Mouse (Mus musculus) testis, postnatal 14 days (tissue): ENCODE measurements around the gene Rbfox3.

Source experiments
- DNase-seq: peaks from one replicate; pipeline ENCODE4 v3.0.0; 2021; ENCODE audit warnings: low spot score

Rbfox3 gene

DNA sequence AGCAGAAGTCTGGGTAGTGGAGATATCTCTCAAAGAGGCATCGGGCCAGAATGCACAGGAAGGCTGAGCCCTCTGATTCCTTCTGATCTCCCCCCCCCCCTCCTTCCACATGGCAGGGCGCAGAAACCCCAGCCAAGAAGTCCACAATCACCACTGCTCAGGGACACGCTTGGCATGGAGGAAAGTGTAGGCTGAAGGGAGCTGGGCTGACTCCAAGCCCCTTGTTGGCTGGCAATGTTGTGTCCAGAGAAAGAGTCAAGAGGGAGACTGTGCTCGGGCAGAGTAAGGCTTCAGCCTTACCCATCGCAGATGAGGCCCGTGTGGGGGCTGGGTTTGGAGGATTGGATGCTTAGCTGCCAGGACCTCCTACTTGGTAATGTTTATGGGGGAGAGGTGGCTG lies 307.2 kb downstream of the Rbfox3 start:
- DNase-seq = no peak

DNA sequence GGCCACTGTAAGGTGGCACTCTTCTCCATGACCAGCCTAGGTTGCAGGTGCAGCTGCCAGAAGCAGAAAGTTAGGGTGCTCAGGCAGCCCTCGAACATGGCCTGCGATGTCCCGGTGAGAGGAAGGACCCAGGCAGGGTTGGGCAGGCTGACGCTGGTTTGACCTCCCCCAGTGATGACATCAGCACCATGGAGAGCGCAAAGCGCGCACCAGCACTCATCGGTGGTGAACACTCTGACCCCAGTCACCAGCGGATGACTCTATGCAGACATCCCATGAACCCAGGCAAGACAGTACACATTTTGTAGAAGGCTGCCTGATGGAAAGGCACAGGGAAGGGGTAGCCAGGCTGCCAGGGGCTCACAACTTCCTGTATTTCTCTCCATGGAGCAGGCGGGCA lies 308.3 kb downstream of the Rbfox3 start:
- DNase-seq = peak; percentile 8

DNA sequence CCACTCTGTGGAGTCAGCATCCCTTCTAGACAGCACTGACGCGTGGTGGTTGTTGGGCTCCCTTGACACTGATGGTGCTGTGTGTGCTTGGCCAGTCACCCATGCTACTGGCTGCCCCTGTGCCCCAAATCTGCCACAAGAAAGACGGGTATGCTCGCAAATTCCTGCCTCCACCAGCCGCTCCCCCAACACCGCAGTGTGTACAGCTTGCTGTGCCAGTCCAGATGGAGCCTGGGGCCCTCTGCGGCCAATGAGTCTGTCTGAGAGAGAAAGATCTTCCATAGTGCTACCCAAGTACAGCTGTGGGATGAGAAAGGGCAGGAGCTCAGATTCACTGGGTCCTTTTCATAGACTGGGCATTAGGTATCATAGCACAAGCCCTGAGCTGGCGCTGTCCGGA lies 309.9 kb downstream of the Rbfox3 start:
- no peak for DNase-seq

- no peak for DNase-seq
These were observed 311.2 kb downstream of the Rbfox3 start for GRCm38 (mm10) chr11:118600168-118600567.

- no peak for DNase-seq
These were observed 312.7 kb downstream of the Rbfox3 start for GRCm38 (mm10) chr11:118598726-118599125.

DNA sequence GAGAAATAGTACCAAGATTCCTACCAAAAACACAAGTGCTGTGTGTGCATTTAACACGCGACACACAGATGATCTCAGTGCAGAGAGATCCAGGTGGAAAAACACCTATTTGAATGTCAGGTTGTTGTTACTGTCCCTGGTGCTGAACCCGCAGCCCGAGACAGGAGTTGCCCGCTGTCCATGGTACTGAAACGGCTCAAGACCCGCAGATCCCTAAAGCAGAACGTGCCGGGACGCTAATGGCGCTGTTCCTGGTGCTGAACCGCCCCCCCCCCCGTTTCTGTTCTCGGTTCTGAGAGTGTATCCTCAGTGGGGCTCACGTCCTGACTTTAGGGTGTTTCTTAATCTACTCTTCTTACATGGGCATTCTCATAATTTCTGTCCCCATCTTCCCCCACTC lies 326.6 kb downstream of the Rbfox3 start:
- DNase-seq = peak; percentile 74

GRCm38 (mm10) chr11:118583989-118584388 lies 327.4 kb downstream of the Rbfox3 start:
- no peak for DNase-seq

DNA sequence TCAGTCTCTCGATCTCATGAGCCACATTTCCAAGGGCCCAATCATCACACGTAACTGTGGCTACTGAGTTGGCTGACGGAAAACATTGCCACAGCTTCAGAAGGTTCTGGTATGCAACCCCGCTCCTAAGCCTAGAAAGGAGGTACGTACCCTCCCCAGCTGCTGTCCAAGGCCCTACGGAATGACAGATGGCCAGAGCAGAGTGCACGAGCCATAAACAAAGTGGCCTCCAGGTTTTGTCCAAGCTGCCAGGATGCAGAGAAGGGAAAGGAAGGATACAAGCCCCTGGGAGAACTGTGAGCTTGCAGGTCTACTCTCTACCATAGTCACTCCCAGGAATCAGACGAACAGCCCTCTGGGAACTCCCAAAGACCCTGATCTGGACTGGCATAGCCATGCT lies 327.8 kb downstream of the Rbfox3 start:
- DNase-seq = no peak

- no peak for DNase-seq
These were observed 330.4 kb downstream of the Rbfox3 start for GRCm38 (mm10) chr11:118581019-118581418.

DNA sequence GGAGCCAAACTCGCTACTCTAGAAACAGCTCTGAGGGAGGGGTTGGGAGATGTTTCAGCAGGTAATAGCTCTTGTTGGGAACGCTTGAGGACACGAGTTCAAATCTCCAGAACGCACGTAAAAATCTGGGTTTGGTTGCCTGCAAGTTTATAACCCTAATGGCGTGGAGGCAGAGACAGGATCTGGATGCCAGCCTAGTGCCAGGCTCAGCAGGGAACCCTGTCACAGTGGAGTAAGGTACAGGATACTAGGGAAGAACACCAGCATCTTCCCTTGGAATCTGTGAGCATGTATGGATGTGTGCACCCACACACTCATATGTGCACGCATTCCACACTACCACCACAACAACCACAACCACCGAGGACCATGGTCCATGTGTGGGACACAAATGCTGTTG lies 331.8 kb downstream of the Rbfox3 start:
- no peak for DNase-seq

- DNase-seq = no peak
These were observed 334.1 kb downstream of the Rbfox3 start for GRCm38 (mm10) chr11:118577271-118577670.

DNA sequence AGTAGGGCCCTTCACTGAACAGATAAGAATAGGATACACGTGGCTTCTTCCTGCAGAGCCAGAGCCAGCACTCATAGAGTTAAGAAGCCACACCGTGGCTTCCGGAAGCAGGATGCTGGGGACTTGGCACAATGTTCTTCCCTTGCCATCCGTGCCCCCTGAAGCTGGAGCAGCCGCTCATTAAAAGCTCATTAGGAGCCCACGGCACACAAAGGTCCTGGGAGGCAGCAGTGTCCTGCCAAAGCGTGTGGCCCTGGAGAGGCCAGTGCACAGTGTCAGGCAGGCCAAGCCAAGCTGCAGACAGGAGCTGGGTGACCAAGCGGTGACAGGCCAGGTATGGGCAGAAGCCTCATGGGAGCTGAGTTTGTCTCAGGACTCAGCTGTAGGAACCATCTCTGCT lies 334.8 kb downstream of the Rbfox3 start:
- DNase-seq = no peak

DNA sequence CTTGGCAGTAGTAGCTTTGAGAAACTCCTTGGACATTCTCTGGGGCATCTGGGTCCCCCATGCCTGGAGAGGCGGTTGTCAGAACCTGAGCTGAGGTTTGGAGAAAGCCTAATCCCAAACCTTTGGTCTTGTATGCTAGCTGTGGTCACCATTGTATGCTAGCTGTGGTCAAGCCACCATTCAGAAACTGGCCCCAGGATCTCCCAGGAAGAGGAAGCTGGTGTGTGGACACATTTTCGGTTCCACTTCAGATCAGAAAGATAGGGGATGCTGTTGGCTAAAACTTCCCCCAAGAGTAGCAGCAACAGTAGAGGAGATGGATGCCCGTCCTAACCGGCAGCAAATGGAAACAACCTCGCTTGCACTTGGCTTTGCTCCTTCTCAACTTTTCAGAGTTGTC lies 337.0 kb downstream of the Rbfox3 start:
- no peak for DNase-seq

DNA sequence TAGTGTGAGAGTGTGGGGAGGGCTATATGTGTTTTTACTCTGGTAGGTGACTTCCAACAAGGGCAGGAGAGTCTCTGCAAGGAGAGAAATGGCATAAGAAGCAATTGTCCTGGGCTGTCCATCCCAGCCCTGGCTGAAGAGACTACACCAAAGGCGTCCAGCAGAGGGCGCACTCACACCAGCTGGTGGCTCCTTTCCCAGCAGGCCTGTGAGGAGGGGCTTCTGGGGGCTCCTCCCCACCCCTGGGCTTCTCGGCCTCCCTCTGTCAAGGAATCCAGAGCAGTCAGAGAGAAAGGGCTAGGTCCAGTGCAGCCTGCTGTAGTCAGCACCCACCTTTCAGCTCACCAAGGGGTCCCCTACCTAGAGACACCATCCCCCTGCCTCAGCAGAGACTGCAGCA lies 337.8 kb downstream of the Rbfox3 start:
- peak; percentile 27 for DNase-seq

DNA sequence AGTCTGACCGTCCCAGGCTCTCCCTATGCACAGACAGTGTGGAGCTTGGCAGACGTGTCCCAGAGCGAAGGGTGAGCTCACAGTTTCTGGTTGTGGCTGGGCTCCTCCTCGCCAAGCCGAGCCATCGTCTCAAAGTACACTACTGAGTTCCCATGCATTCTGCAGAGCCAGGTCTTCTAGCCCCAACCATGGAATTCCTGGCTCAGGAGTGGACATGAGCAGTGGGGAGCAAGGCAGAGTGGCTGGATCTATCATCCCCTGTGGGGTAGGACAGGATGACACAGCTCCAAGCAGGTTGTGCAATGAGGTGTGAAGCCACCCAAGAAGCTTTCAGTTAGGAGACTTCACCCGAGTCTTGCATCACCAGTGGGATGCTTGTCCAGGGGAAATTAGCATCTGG lies 338.4 kb downstream of the Rbfox3 start:
- DNase-seq = no peak

DNA sequence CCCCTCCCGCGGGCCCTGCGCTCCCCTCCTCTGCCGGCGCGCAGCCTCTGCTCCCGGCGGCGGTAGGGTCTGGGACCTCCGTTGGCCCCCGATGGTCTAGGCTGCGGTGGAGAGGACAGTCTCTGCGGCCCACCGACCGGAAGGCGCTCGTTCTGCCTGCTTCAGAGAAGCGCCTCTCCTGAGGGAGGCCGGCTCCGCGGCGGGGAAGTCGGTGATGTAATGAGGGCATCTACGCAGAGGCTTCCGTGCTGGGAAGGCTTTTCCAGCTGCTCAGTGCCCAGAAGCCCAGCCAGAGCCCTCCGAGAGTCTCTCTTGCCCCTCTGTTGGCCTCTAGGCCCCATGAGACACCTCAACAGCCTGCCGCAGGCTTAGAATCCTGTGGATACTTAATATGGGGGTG lies 341.2 kb downstream of the Rbfox3 start:
- no peak for DNase-seq

DNA sequence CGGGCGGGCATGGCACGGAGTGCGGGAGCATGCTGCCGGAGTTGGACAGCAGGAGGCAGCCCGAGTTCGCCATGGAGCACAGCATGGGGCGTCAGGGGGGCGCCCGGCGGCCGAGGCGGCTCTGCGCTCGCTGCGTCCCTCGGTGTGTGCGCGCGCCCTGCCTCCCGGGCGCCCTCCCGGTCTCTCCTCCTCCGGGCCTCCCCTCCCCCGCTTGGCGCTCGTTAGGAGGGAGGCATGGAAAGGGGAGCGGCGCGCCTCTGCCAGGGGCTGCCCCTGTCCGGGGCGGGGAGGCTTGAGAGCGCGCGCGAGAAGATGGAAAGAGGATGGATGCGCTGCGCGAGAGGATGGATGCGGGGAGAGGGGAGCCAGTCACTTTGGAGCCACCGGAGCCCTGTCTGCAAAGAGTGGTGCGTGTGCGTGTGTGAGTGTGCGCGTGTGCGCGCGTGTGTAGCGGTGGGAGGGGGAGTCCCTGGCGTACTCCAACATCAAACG lies 341.8 kb downstream of the Rbfox3 start:
- DNase-seq = no peak

GRCm38 (mm10) chr11:118563877-118564276 lies 347.5 kb downstream of the Rbfox3 start:
- DNase-seq = no peak

GRCm38 (mm10) chr11:118562847-118563246 lies 348.6 kb downstream of the Rbfox3 start:
- DNase-seq = no peak

DNA sequence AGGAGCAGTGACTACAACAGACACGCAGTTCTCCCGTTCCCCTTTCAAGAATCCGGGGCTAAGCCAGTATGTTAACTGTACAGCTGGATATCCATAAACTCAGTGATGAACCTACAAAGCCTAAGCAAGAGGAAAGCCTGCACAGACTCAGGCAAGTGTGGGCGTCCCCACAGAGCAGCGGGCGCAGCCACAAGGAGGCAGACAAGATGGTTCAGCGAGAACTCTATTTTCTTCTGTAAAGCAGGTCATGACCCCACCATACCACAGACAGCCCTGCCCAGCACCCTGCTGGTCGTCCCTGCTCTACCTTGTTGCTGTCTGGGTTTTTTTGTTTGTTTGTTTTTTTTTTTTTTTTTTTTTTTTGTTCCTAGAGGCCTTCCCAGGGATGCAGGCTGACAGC lies 353.2 kb downstream of the Rbfox3 start:
- DNase-seq = no peak

DNA sequence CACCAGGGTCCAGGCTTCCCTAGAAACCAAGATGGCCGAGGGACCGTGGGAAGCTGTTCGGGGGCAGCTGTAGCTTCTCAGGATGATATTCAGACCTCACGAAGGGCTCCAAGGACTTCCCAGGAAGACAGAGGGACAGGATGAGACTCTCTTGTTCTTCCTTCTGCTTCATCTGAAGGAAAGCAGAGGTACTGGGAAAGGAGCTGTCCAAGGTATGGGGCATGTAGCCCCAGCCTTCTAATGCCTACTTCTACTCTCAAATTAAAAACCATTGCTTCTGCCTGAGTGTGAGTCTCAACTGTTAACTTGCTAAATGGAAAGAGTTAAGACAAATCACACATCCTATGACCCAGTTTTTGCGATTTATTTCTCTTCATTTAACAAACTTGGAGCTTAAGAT lies 355.8 kb downstream of the Rbfox3 start:
- DNase-seq = no peak

DNA sequence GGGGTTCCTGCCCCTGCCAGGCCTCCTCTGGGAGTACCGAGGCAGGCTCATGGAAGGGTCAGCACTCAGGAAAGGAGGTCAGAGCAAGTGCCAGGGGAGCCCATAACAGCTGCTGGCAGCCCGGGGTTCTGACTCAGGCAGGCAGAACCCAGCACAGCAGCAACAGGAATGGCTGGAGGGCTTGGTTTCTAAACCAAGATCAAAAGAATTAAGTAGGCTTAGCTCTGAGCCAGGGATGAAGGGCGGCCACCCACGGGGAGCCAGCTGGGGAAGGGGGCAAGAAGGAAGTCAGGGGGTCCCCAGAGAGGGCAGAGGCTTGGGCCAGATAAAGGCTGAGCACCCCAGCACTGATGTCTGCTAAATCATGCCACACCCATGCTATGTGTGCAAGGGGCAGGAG lies 356.9 kb downstream of the Rbfox3 start:
- no peak for DNase-seq

DNA sequence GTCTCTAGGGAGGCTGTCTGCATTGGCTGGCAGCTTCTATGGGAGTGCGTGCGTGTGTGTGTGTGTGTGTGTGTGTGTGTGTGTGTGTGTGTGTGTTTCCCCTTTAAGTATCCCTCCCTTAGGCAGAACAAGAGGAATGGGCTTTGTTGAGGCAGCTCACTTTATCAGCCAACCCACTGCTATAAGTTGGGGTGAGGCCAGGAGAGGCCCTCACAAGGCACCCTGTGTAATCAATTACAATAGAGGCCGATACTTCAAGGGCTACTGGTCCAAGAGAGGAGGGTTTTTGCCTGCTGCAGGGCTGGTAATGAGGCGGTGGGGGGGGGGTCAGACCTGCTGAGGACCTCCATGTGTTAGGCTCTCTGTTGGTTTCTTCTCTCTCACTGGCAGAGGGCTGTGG lies 357.5 kb downstream of the Rbfox3 start:
- DNase-seq = no peak

GRCm38 (mm10) chr11:118553001-118553400 lies 358.4 kb downstream of the Rbfox3 start:
- peak; percentile 11 for DNase-seq

DNA sequence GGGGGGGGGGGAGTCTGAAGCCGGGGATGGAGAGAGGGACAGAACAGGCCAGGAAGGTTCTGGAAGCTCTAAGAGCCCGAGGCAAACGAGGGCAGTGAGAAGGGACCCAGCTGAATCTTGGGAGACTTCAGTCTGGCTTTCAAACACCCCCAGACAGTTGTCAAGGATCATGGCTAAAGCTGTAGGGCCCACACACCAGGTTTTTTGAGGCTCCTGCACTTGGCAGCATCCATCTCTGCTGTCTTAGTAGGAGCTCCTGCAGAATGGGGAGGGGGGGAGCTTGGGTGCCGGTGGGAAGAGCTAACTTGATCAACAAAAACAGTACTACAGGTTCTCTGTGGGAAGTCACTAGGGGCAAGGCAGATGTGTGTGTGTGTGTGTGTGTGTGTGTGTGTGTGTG lies 358.9 kb downstream of the Rbfox3 start:
- DNase-seq = no peak
